Mouse (Mus musculus): ENCODE results near the gene Cygb. TPM values are rescaled to one million over a fixed set of nuclear protein-coding genes. Genes with fewer than 3 reads are reported as not detected.

Cygb gene
- total and polyA plus RNA-seq, 3 experiments: not detected

GRCm38 (mm10) chr11:116625081-116626000 is 28.8 kb downstream of the Cygb start (continued):
- TF ChIP-seq NELFE (IDR thresholded peaks at IDR 0.05; ENCODE audit: low read depth, low read length): no peak; the same call in 1 of the 2 replicates
- TF ChIP-seq POLR2A (IDR thresholded peaks at IDR 0.05; ENCODE audit: low read depth, low read length): no peak
- TF ChIP-seq MYC (IDR thresholded peaks at IDR 0.05; ENCODE audit: low read depth, low read length): peak; percentile 60; the same call in 1 of the 2 replicates
- no peak for TF ChIP-seq MAFK (IDR thresholded peaks at IDR 0.05; ENCODE audit: insufficient replicate concordance, low read length)
- TF ChIP-seq SMC3 (IDR thresholded peaks at IDR 0.05; ENCODE audit: low read depth, low read length): peak; percentile 60
- peak; percentile 97 for TF ChIP-seq TBP (conservative IDR thresholded peaks at IDR 0.05; ENCODE audit: low read depth, low read length)
- TF ChIP-seq PAX5 (IDR thresholded peaks at IDR 0.05; ENCODE audit: low read length): no peak
- peak; percentile 34 for TF ChIP-seq RAD21 (IDR thresholded peaks at IDR 0.05; ENCODE audit: low read depth, low read length)
- no peak for TF ChIP-seq EP300 (IDR thresholded peaks at IDR 0.05; ENCODE audit: low read length)
- no peak for TF ChIP-seq JUN (IDR thresholded peaks at IDR 0.05; ENCODE audit: insufficient read depth, low read depth, low read length)
- TF ChIP-seq CHD1 (IDR thresholded peaks at IDR 0.05; ENCODE audit: low read depth, low read length): no peak
- no peak for TF ChIP-seq JUND (conservative IDR thresholded peaks at IDR 0.05; ENCODE audit: low read depth, low read length)
- TF ChIP-seq MAX (IDR thresholded peaks at IDR 0.05; ENCODE audit: low read length): peak; percentile 58; the same call in 1 of the 2 replicates
- TF ChIP-seq HCFC1 (IDR thresholded peaks at IDR 0.05; ENCODE audit: low read depth, low read length): peak; percentile 13; the same call in 1 of the 2 replicates
- no peak for TF ChIP-seq ZKSCAN1 (IDR thresholded peaks at IDR 0.05; ENCODE audit: borderline replicate concordance, low read depth, low read length)
- no peak for TF ChIP-seq MXI1 (IDR thresholded peaks at IDR 0.05; ENCODE audit: low read depth, low read length)
- TF ChIP-seq USF1 (IDR thresholded peaks at IDR 0.05; ENCODE audit: low read depth, low read length): no peak
- TF ChIP-seq TCF12 (IDR thresholded peaks at IDR 0.05; ENCODE audit: low read depth, low read length): no peak
- TF ChIP-seq E2F4 (IDR thresholded peaks at IDR 0.05; ENCODE audit: insufficient replicate concordance, low read depth, low read length): no peak
- peak; percentile 41; the same call in 1 of the 2 replicates for TF ChIP-seq IRF4 (IDR thresholded peaks at IDR 0.05; ENCODE audit: low read depth, low read length)

DNA sequence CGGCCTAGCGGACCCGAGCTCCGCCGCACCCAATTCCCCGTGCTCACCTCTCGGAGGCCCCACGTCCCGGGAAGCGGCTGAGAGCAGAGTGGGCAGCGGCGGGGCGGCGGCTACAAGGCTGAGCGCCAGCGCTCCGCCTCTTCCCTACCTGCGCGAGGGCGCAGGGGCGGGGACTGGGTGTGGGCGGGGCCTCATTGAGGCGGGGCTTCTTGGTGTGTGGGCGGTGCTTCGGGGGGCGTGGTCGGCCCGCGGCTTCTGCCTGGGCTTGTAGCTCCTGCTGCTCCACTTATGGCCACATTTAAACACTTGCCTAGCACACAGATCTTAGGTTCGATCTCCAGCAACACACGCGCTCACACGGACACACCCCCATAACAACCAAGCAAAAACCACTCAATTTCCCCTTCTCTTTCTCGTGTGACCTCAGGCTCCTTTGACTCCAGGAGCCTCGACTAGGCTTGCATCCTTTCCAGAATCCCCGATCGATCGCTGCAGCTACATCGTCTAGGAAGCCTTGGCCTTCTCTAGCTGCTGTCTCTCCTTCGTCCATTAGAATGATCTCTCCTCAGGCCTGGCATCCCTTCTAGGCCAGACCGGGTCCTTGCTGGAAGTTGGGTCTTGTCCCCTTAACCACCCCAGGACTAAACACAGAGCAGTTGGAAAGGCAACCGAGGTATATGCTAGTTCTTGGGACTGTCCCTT is 29.8 kb downstream of the Cygb start:
- Histone ChIP-seq H3K9me3 (replicated peaks; ENCODE audit: low read length) (no peaks in the 10 kb centered on the region), H3K4me3 (replicated peaks in 1 of 3; ENCODE audit: low read depth in 2 of 3, low read length in 2 of 3, poor library complexity in 1 of 3) (peak overlapping the region; percentile 76 to 93 (median 86)), H3K4me2 (ENCODE audit: insufficient read depth, low read depth, poor library complexity, severe bottlenecking) (peak overlapping the region; percentile 93), H3K9ac (ENCODE audit: insufficient read depth, low read depth) (peak overlapping the region; percentile 89), H3K27me3 (replicated peaks) (no peaks in the 10 kb centered on the region), H3K4me1 (ENCODE audit: control insufficient read depth in 1 of 2, insufficient read depth in 2 of 2) (peaks cover 48 to 85% of the 10 kb centered on the region in 2 experiments), H3K36me3 (replicated peaks in 1 of 2; ENCODE audit: control insufficient read depth in 1 of 2, insufficient read depth in 1 of 2, low read length in 1 of 2) (peaks cover 0 to 3% of the 10 kb centered on the region in 2 experiments), H3K79me2 (replicated peaks; ENCODE audit: control insufficient read depth, extremely low read depth, insufficient read depth, poor library complexity, severe bottlenecking) (no peaks in the 10 kb centered on the region), H3K27ac (ENCODE audit: insufficient read depth, low read depth) (peak overlapping the region; percentile 92)
- DNase-seq (ENCODE audit: extremely low read depth): peak; percentile 87
- in situ Hi-C loops (cut with MboI; ENCODE audit: low pct_ligation_motif_present, low pct_unique_long_range_greater_than_20kb, low sequenced_read_pairs): no loop called here
- dilution Hi-C loops (cut with MboI; ENCODE audit: extremely low pct_ligation_motif_present, extremely low pct_unique_long_range_greater_than_20kb, low sequenced_read_pairs): no loop called here
- TF ChIP-seq ZC3H11A (IDR thresholded peaks at IDR 0.05; ENCODE audit: low read depth, low read length) (no peak), MXI1 (IDR thresholded peaks at IDR 0.05; ENCODE audit: low read depth, low read length) (peak; percentile 85), ELF1 (IDR thresholded peaks at IDR 0.05; ENCODE audit: low read depth, low read length) (0 out of 2 replicates have a peak, but pooled peaks have one; percentile 14), MAZ (IDR thresholded peaks at IDR 0.05; ENCODE audit: low read depth, low read length) (no peak), POLR2A (IDR thresholded peaks at IDR 0.05; ENCODE audit: low read depth, low read length) (peak; percentile 84), ZNF384 (IDR thresholded peaks at IDR 0.05; ENCODE audit: low read depth, low read length) (no peak), SIN3A (IDR thresholded peaks at IDR 0.05; ENCODE audit: low read length) (peak; percentile 79), NELFE (IDR thresholded peaks at IDR 0.05; ENCODE audit: low read depth, low read length) (peak; percentile 63), MYC (IDR thresholded peaks at IDR 0.05; ENCODE audit: low read depth, low read length) (peak; percentile 62; the same call in 1 of the 2 replicates), MAX (IDR thresholded peaks at IDR 0.05; ENCODE audit: low read length) (peak; percentile 56; the same call in 1 of the 2 replicates), ZMIZ1 (IDR thresholded peaks at IDR 0.05; ENCODE audit: low read depth, low read length) (peak; percentile 75), TCF12 (IDR thresholded peaks at IDR 0.05; ENCODE audit: low read depth, low read length) (peak; percentile 69), NRF1 (IDR thresholded peaks at IDR 0.05; ENCODE audit: low read depth, low read length) (peak; percentile 78), TBP (conservative IDR thresholded peaks at IDR 0.05; ENCODE audit: low read depth, low read length) (peak; percentile 88)
